Mouse (Mus musculus): ENCODE results near the gene Cmya5.

DNA sequence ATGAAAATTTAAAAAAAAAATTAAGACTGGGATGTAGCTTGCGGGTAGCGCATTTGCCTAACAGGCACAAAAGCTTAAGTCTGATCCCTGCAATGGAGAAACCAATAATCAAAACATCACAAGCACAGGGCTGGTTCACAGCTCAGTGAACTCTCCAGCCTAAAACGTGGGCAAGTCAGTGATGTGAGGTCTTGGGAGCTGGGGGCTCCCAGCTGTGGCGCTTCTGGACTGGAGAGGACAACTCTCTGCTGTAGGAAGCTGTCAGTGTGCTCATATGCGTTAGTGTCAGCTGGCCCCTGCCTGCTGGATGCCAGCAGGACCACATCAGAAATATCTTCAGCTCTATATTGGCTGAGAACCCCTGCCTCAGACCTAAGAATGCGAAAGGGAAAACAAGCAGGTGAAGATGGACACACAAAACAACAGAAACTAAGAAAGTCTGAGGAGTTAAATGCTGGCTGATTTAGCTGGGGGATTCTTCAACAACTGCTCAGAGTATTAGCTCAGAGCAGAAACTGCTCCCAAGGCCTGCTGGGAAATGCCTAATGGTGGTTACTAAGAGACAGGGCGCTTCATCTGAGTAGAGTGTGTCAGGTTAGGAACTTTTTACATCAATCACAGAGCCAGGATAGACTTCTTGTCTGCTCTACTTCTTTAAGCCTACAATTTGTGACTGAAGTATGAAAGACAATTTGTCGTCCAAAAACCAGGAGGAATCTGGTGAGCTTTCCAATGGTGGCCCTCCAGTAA is 16.2 kb downstream of the Cmya5 start:
- TF ChIP-seq CTCF (IDR thresholded peaks at IDR 0.05; ENCODE audit: low read depth) (no peak), EP300 (IDR thresholded peaks at IDR 0.05; ENCODE audit: low read depth) (no peak)

Measured in liver, embryonic 14.5 days (tissue).